Mouse (Mus musculus) intestine, embryonic 14.5 days (tissue): ENCODE measurements around the gene D10Wsu102e. TPM values are rescaled to one million over a fixed set of nuclear protein-coding genes. Genes with fewer than 3 reads are reported as not detected.

Experiments used
- ATAC-seq: fragments of 200-750 bp; cut with Nextera tagmentation; replicated peaks from 2 replicates; pipeline ENCODE4 v1.8.0; 2017; ENCODE audit warnings: low read depth, moderate number of reproducible peaks, moderate TSS enrichment, moderate library complexity; ENCODE audit not compliant: low FRiP score, low TSS enrichment
- DNase-seq: peaks from one replicate; pipeline ENCODE4 v3.0.0-alpha.2; 2018; ENCODE audit warnings: low spot score
- H3K27ac ChIP-seq: fragments of 300-500 bp; sonication (generic); 2 replicates; pipeline ENCODE4 v1.5.1; 2014; ENCODE audit warnings: low read depth, mild to moderate bottlenecking, control low read depth
- H3K27me3 ChIP-seq: fragments of 300-500 bp; sonication (generic); replicated peaks from 2 replicates; pipeline ENCODE4 v1.6.1; 2014; ENCODE audit warnings: low read length, control low read depth; ENCODE audit not compliant: control insufficient read depth, insufficient read depth
- H3K36me3 ChIP-seq: fragments of 300-500 bp; sonication (generic); 2 replicates; pipeline ENCODE4 v1.6.1; 2014; ENCODE audit warnings: low read length, control low read depth; ENCODE audit not compliant: control insufficient read depth, insufficient read depth
- H3K4me1 ChIP-seq: fragments of 300-500 bp; sonication (generic); replicated peaks from 2 replicates; pipeline ENCODE4 v1.6.1; 2014; ENCODE audit warnings: low read length, control low read depth, mixed read lengths; ENCODE audit not compliant: control insufficient read depth, insufficient read depth
- H3K4me2 ChIP-seq: fragments of 300-500 bp; sonication (generic); 2 replicates; pipeline ENCODE4 v1.6.1; 2014; ENCODE audit warnings: low read length
- H3K4me3 ChIP-seq: fragments of 300-500 bp; sonication (generic); 2 replicates; pipeline ENCODE4 v1.5.1; 2014; ENCODE audit warnings: low read depth, low read length, control low read depth, mixed read lengths
- H3K9ac ChIP-seq: fragments of 300-500 bp; sonication (generic); 2 replicates; pipeline ENCODE4 v1.6.1; 2014; ENCODE audit warnings: mild to moderate bottlenecking, low read length
- H3K9me3 ChIP-seq: fragments of 300-500 bp; sonication (generic); 2 replicates; pipeline ENCODE4 v1.6.1; 2016; ENCODE audit warnings: low read length, control low read depth; ENCODE audit not compliant: control insufficient read depth
- WGBS: fragments of 180-500 bp; shearing (Covaris S2); extraction: QIAGEN DNeasy Blood & Tissue Kit; methylation state at CpG from one replicate; pipeline ENCODE4 v1.1.7; 2014; 5-methylcytosine and 5-hydroxymethylcytosine counted together
- polyA plus RNA-seq: library from polyadenylated mRNA; unstranded; fragments of >200 nt; fragmentation: Nextera tagmentation; extraction: Ambion mirVana; gene quantifications from 2 replicates; pipeline ENCODE4 v1.2.1, GENCODE M21; 2014

The D10Wsu102e gene
- polyA plus RNA-seq, 1 experiment from 2014 or later = 0.66 TPM

- 93% methylated on average over 7 of the region's 7 CpGs for WGBS
- H3K27ac ChIP-seq = no peak overlapping the region
- no peak overlapping the region for H3K9ac ChIP-seq
- ATAC-seq (no peak), DNase-seq (no peak)
- H3K4me3 ChIP-seq = no peak overlapping the region
- no peaks in the 10 kb centered on the region for H3K27me3 ChIP-seq
- H3K4me2 ChIP-seq = no peak overlapping the region
- H3K36me3 ChIP-seq = no peaks in the 10 kb centered on the region
- no peaks in the 10 kb centered on the region for H3K4me1 ChIP-seq
- H3K9me3 ChIP-seq = peaks cover 11% of the 10 kb centered on the region; the same call in 1 of the 2 replicates
These were observed 88.6 kb downstream of the D10Wsu102e start for GRCm38 (mm10) chr10:83448582-83448981.

GRCm38 (mm10) chr10:83457531-83457930, 97.5 kb downstream of the D10Wsu102e start:
- DNase-seq (no peak), ATAC-seq (no peak)
- Histone ChIP-seq H3K27me3 (no peaks in the 10 kb centered on the region), H3K27ac (no peak overlapping the region), H3K36me3 (no peaks in the 10 kb centered on the region), H3K4me2 (no peak overlapping the region), H3K4me1 (no peaks in the 10 kb centered on the region), H3K4me3 (no peak overlapping the region), H3K9ac (no peak overlapping the region), H3K9me3 (peaks cover 17% of the 10 kb centered on the region)
- WGBS = 90% methylated on average over 3 of the region's 3 CpGs

- H3K36me3 ChIP-seq = no peaks in the 10 kb centered on the region
- no peaks in the 10 kb centered on the region for H3K4me1 ChIP-seq
- no peaks in the 10 kb centered on the region for H3K27me3 ChIP-seq
- WGBS = 91% methylated on average over 13 of the region's 13 CpGs
- no peaks in the 10 kb centered on the region for H3K9me3 ChIP-seq
- no peak overlapping the region for H3K9ac ChIP-seq
- H3K4me2 ChIP-seq = no peak overlapping the region
- DNase-seq (peak; percentile 1), ATAC-seq (no peak)
- H3K27ac ChIP-seq = no peak overlapping the region
- H3K4me3 ChIP-seq = no peak overlapping the region
These were observed 115.2 kb downstream of the D10Wsu102e start for GRCm38 (mm10) chr10:83475226-83475625.

GRCm38 (mm10) chr10:83477286-83477685, 117.3 kb downstream of the D10Wsu102e start:
- Histone ChIP-seq H3K27ac (no peak overlapping the region), H3K36me3 (no peaks in the 10 kb centered on the region), H3K9ac (no peak overlapping the region), H3K9me3 (no peaks in the 10 kb centered on the region), H3K4me2 (no peak overlapping the region), H3K27me3 (no peaks in the 10 kb centered on the region), H3K4me1 (no peaks in the 10 kb centered on the region), H3K4me3 (no peak overlapping the region)
- peak; percentile 39 for DNase-seq
- WGBS = 77% methylated on average over 5 of the region's 5 CpGs
- no peak for ATAC-seq

- no peaks in the 10 kb centered on the region for H3K27me3 ChIP-seq
- no peak overlapping the region for H3K27ac ChIP-seq
- H3K9ac ChIP-seq = no peak overlapping the region
- no peak overlapping the region for H3K4me2 ChIP-seq
- no peak for DNase-seq
- no peaks in the 10 kb centered on the region for H3K9me3 ChIP-seq
- no peaks in the 10 kb centered on the region for H3K36me3 ChIP-seq
- WGBS = 93% methylated on average over 6 of the region's 6 CpGs
- no peaks in the 10 kb centered on the region for H3K4me1 ChIP-seq
- no peak for ATAC-seq
- no peak overlapping the region for H3K4me3 ChIP-seq
These were observed 130.5 kb downstream of the D10Wsu102e start for GRCm38 (mm10) chr10:83490506-83490905.

GRCm38 (mm10) chr10:83497321-83497720, 137.3 kb downstream of the D10Wsu102e start:
- H3K4me1 ChIP-seq = no peaks in the 10 kb centered on the region
- H3K4me2 ChIP-seq = no peak overlapping the region
- H3K36me3 ChIP-seq = no peaks in the 10 kb centered on the region
- H3K4me3 ChIP-seq = no peak overlapping the region
- DNase-seq (no peak), ATAC-seq (no peak)
- no peaks in the 10 kb centered on the region for H3K9me3 ChIP-seq
- WGBS = 84% methylated on average over 13 of the region's 13 CpGs
- no peaks in the 10 kb centered on the region for H3K27me3 ChIP-seq
- no peak overlapping the region for H3K27ac ChIP-seq
- H3K9ac ChIP-seq = no peak overlapping the region

GRCm38 (mm10) chr10:83508962-83509660, 149.1 kb downstream of the D10Wsu102e start:
- no peak overlapping the region for H3K4me3 ChIP-seq
- no peaks in the 10 kb centered on the region for H3K4me1 ChIP-seq
- H3K36me3 ChIP-seq = no peaks in the 10 kb centered on the region
- ATAC-seq = no peak
- no peaks in the 10 kb centered on the region for H3K9me3 ChIP-seq
- H3K27me3 ChIP-seq = no peaks in the 10 kb centered on the region
- DNase-seq = no peak
- 62% methylated on average over 8 of the region's 8 CpGs for WGBS
- H3K9ac ChIP-seq = no peak overlapping the region
- H3K4me2 ChIP-seq = no peak overlapping the region
- no peak overlapping the region for H3K27ac ChIP-seq

GRCm38 (mm10) chr10:83511304-83511703, 151.3 kb downstream of the D10Wsu102e start:
- Histone ChIP-seq H3K4me3 (no peak overlapping the region), H3K36me3 (no peaks in the 10 kb centered on the region), H3K9ac (no peak overlapping the region), H3K4me2 (no peak overlapping the region), H3K27ac (no peak overlapping the region), H3K4me1 (no peaks in the 10 kb centered on the region), H3K27me3 (no peaks in the 10 kb centered on the region), H3K9me3 (no peaks in the 10 kb centered on the region)
- no peak for ATAC-seq
- no peak for DNase-seq
- WGBS = 79% methylated on average over 5 of the region's 5 CpGs

GRCm38 (mm10) chr10:83513736-83514135, 153.7 kb downstream of the D10Wsu102e start:
- no peak overlapping the region for H3K9ac ChIP-seq
- H3K27me3 ChIP-seq = no peaks in the 10 kb centered on the region
- WGBS = 86% methylated on average over 8 of the region's 8 CpGs

More at GRCm38 (mm10) chr10:83513736-83514135, 153.7 kb downstream of the D10Wsu102e start:
- H3K36me3 ChIP-seq = no peaks in the 10 kb centered on the region
- no peak overlapping the region for H3K27ac ChIP-seq
- H3K4me1 ChIP-seq = no peaks in the 10 kb centered on the region
- H3K4me3 ChIP-seq = no peak overlapping the region
- no peak overlapping the region for H3K4me2 ChIP-seq
- DNase-seq (no peak), ATAC-seq (no peak)
- H3K9me3 ChIP-seq = no peaks in the 10 kb centered on the region
